Mouse (Mus musculus): Measurements from ENCODE around the gene Trpm1.

DNA sequence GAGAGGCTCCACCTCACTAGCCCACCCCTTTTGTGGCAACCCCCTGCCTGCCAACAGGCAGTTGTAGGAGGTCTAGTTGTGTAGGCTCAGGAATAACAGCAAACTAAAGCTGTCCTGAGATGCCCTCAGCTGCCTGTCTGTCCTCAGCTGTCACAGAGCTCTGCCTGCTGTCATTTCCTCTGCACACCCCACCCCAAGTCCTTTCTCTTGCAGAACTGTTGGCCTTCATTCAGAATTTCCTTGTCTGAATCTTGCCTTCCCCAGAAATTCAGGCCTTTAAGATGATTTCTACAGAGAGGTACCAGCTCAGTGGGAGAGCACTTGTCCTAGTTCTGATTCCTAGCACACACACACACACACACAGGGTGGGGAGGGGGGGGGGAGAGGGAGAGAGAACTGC is 13.1 kb downstream of the Trpm1 start:
- TF ChIP-seq EP300 (optimal IDR thresholded peaks at IDR 0.05) (no peak), CTCF (IDR thresholded peaks at IDR 0.05; ENCODE audit: low read depth) (no peak)

Measured in stomach, postnatal 0 days (tissue).